Mouse (Mus musculus): ENCODE measurements around the gene Elfn1.

The Elfn1 gene

DNA sequence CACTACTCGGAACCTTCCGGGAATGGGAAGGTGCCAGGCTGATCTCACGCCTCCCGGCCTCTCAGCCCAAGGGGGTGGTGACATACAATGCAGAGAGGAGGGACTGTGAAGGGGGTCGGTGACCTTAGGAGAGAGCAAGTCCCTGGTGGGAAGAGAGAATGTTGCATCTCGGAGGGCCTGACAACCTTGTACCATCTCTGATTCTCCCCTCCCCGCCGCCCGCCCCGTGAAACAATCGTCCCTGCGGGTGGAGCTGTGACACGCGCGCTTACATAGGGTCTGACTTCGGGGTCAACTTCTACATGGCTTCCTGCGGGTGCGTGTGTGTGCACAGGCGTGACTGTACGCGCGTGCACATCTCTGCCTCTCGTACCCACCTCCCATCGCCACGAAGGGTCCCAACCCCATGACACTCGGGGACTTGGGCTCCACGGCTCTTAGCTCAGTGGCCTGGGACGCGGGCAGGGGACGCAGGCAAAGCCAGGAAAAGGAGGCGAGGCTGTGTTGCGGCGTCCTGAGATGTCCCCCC, at the start of gene Elfn1:
Gene Elfn1, plus strand, starts transcription at position 230 of the 529 bp plus-strand sequence.
- DNase-seq (ENCODE audit: extremely low spot score): no peak

DNA sequence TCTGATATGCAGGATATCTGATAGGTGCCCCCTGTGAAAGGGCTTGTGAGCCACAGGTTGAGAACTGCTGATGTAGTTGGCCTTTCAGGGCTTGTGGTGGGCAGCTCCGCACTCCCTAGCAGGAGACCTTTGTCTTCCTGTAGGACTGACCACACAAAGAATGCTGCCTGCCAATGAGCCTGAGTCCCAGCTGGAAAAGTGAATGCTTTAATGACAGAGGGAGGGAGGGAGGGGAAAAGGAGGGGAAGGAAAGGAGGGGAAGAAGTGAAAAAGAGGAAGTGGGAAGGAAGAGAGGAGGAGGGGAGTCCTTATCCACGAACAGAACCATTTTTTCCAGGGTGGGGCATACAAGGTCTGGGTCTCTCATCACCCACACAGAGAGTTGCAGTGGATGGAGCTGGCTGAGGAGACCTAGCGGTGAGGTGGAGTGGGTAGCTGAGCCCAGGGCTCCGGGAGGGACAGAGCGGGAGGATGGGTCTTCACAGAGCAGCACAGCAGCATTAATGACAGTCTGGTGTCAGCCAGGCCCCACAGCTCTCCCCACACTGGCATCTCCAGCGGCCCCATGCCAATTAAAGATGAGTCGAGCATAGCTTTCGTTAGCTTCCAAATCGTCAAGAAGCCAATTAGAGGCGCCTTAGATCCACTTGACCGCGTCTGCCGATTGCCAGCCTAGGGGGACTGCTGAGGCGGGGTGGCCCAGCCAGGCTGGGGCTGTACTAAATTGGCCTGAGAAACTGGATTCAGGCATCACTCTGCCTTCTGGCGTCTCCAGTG, 47.2 kb upstream of the Elfn1 start:
- no peak for DNase-seq (ENCODE audit: extremely low spot score)

DNA sequence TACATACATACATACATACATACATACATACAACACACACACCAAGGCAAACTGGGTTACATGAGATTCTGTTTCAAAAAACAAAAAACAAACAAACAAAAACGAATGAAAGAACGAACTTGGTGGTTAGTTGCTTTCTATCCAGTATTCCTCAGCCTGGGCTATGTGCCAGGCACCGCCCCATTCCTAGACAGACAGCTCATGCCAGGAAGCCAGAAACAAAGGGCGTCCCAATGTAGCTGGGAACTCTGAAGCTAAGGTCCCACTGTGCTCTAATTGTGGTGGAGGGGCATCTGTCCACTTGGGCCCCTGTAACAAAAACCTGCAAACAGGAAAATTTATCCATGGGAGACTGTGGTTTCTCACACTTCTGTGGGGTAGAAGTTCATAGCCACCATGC, 45.0 kb upstream of the Elfn1 start:
- no peak for DNase-seq (ENCODE audit: extremely low spot score)

DNA sequence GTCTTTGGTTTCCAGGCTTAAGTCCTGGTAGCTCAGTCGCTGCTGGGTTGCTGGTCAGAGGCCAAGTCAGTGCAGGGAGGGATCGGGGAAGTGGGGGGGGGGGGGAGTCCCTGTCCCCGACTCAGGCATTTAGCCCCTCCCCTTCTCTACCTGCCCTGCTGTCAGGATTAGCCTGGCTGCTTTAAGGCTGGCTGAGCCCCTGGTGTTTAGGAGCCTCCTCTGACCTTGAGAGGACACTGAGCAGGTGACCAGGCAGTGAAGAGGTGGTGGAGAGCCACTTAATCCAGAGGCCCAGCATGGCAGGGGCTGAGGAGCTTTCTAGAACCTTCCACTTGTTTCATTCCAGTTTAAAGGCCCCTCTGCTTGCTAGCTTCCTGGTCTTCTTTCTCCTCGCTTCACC, 36.9 kb upstream of the Elfn1 start:
- DNase-seq (ENCODE audit: extremely low spot score): no peak

DNA sequence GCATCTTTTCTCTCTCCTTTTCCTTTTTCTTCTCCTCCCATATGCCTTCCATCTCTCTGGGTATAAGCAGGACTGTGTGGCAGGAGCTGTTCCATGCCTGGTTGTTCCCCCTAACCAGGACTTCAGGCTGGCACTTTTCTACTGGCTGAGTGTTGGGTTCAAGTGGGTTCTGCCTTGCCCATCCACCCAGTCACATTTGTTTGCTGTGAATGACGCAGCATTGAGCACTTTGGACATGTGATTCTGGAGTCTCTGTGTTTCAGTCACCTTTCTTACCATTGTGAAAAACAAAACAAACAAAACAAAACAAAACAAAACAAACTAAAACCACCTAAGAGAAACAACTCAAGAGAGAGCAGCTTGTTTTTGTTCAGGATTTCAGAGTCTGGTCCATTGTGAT, 36.2 kb upstream of the Elfn1 start:
- no peak for DNase-seq (ENCODE audit: extremely low spot score)

DNA sequence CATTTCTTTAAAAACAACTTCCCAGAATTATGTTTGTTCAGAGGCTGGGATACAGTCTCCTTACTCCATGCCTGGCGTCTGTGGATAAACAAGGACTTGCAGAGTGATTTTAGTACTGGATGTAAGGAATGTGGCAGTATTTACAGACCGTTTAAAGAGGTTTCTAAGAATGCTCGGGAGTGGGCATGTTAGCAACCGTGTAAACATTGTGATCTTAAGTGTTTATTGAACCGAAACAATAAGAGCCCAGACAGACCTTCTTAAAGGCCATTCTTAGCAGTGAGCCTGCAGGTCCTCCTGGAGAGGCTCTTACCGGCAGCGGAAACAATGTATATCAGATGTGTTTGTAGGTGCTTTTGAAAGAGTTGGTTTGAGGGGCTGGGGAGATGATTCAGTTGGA, 30.2 kb upstream of the Elfn1 start:
- no peak for DNase-seq (ENCODE audit: extremely low spot score)

DNA sequence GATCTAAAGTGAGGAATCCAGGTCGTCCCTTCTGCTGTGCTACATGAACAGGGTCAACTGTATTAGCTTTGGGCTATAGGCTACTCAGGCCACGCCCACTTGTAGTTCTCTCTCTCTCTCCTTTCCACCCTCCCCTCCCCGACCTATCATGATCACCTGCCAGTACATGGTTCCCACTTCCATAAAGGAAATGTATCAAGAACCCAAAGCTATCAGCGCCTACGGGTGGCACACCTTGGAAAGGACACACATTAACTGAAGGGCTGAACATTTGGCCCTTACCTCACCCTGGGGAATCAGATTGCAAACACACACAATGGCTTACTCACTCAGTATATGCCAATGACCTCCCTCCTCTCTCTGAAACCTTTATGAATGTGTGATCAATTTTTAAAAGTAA, 28.0 kb upstream of the Elfn1 start:
- DNase-seq (ENCODE audit: extremely low spot score): no peak

DNA sequence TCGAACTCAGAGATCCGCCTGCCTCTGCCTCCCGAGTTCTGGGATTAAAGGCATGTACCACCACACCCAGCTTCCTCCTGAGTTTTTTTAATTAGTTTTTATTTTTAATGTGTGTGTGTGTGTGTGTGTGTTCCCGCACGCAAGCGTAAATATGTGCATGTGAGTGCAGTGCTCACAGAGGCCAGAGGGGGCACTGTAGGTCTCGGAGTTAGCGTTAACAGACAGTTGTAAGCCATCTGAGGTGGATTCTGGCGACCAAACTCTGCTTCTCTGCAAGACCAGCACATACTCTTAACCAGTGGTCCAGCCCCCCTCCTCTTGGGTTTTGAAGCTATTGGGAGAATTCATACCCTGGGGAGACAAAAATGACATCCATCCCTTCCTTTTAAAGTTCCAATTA, 26.6 kb upstream of the Elfn1 start:
- DNase-seq (ENCODE audit: extremely low spot score): no peak

DNA sequence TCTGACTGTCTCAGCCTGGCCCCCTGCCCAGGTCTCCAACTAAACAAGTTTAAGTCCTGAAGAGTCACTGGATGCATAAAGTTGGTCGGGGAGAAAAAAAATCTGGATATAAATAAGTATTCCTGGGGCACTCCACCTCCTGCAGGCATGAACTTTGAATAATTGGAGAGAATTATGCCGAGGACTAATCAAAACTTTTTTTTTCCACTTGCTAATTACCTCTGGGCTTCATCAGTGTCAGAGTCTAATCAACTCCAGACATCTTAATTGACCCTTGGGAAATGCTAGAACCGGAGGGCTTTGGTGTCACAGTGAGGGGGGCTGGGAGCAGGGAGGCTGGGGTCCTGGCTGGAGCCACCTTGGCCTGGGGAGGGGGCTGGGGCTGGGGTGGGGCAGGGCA, 19.1 kb upstream of the Elfn1 start:
- no peak for DNase-seq (ENCODE audit: extremely low spot score)

DNA sequence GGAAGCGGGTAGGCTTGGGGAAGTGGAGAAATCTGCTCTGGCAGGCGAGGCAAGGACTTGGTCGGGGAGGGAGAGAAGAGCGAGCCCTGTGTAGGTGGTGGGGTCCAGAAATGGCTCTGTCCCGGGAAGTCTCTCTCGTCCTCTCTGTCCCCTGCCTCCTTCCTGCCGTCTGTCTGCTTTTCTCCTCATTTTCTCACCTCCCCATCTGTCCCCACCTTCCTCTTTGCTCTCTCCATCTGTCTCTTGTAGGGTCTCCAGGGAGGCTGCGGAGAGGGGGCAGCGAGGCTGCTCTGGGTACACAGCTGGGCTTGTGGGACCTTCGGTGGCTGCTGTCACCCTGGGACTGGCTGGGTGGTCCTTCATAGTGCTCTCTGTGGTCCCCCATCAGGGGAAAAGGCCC, 18.4 kb upstream of the Elfn1 start:
- no peak for DNase-seq (ENCODE audit: extremely low spot score)

DNA sequence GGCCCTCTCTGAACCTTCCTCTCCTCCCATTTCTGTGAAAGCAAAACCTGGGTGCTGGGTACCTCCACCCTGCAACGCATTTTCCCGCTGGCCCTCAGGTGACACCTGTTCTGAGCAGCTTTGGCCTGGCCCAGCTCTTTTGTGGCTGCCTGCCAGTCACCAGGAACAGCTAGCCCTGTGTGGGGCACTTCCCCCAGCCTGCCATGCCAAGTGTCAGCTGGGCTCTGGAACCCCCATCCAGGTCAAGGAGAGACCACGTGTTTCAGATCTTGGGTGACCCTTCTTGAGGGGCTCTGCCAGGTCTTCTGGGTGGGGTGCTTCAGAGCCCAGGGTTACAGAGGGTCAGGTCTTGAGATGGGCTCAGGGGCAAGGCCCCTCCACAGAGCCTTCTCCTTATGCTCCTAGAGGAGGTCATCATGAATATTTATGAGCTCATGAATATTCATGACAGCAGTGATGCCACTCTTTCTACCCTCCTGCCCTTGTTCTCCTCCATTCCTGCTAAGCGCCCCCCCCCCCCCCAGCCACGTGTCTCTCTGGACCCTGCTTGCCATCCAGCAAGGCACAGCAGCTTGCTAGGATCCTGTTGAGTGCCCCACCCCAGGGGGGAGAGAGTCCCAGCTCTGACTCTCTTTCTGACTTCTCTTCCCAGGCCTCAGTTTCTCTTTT, 15.3 kb upstream of the Elfn1 start:
- no peak for DNase-seq (ENCODE audit: extremely low spot score)

DNA sequence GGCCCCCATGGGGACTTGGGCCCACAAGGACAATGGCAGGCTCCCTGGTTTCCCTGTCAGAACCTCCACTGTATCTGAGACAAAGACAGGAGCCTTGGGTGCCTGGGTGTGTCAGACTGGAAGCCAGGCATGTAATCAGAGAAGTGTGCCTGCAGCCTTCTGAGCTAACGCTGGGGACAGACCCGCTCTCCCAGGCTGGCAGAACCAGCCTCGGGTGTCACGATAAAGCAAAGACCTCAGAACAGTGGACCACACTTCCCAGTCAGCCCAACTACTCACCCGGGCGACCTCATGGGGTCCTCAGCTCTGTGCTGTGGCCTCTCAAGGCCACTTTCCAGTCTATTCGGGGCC, 14.8 kb upstream of the Elfn1 start:
- no peak for DNase-seq (ENCODE audit: extremely low spot score)

DNA sequence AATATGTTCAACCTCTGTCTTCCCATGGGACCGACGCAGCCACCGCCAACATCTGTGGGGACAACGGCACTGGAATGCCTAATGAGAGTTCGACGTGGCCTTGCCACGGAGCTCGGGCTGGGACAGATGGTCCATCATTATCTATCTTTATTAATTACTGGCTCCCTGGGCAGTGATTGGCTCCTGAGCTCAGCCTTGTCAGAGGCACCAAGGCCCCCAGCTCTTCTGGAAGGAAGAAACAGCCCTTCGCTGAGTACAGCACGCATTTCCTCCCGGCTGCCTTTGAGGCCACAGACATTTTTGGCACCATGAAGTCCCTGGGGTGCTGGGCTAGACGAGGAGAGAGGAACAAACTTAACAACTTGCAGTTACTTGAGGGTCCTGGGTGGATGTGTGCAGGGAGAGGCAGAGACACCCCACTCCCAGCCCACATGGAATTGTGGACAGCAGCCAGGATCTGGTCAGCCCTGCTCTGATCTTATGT, 13.7 kb upstream of the Elfn1 start:
- DNase-seq (ENCODE audit: extremely low spot score): no peak

DNA sequence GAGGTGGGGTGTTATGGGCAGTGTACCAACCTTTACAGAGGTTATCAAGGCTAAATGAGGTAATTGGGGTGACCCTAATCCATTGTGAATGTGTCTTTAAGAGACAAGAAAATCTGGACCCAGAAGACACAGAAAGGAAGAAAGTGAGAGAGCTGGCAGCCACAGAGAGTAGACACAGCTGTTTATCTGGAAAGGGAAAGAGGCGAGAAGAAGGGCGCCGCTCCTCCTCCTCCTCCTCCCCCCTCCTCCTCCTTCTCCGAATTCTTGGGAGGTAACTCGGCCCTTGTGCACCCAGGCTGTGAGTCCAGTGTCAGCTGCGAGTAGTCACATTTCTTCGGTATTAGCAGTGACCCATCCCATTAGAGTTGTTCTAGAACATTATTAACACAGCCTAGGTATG, 8.7 kb upstream of the Elfn1 start:
- DNase-seq (ENCODE audit: extremely low spot score): no peak

DNA sequence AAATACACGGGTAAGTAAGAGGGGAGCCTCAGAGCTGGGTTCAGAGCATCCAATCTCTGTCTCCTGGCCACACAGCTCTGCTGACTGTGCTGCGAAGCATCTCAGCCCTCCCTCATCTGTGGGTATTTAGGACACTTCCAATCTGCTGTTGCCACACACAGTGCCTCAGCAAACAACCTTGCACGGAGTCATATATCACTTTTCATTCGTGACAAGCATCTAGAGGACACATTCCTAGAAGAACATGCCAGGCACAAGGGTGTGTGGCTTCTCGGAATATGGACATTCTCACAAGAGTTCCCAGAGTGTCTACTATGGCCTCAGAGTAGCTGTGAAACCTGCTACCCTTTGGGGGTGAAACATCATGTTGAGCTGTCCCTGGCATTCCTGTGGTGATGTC, 2.6 kb upstream of the Elfn1 start:
- no peak for DNase-seq (ENCODE audit: extremely low spot score)

DNA sequence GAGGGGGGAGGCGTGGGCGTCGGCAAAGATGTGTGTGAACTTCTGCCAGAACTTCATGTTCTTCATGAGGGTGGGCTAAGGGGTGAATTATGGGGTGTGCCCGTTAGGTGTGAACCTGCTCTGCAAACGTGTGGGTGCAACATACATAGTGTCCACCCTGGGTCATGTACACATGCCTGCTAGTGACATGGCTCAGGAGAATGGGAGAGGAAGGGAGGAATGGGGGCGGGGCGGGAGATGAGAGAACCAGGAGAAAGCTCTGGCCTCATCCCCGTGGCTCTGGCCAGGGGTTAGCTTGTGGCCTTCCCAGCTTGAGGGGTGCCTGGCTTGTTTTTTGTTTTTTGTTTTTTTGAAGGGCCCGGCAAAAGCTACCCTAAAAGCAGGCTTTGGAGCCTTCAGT, 1.2 kb upstream of the Elfn1 start:
- DNase-seq (ENCODE audit: extremely low spot score): no peak

DNA sequence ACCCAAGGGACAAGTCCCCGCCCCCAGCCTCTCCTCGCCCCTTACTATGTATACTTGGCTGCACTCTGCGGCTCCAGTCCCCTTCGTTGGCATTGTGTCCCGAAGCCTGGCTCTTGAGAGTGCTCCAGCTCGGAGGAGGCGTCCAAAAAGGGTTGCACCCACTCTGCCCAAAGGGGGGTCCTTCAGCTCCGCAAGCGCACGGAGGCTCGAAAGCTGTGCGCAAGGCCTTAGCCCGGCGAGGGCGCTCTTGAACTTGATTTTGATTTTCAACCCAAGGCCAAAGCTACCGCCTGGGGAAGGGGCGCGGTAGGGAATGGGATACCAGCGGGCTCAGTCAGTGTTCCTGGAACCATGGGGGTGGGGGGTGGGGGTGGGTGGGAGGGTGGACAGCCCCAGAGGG, 502 bp upstream of the Elfn1 start:
- peak; percentile 63 for DNase-seq (ENCODE audit: extremely low spot score)

DNA sequence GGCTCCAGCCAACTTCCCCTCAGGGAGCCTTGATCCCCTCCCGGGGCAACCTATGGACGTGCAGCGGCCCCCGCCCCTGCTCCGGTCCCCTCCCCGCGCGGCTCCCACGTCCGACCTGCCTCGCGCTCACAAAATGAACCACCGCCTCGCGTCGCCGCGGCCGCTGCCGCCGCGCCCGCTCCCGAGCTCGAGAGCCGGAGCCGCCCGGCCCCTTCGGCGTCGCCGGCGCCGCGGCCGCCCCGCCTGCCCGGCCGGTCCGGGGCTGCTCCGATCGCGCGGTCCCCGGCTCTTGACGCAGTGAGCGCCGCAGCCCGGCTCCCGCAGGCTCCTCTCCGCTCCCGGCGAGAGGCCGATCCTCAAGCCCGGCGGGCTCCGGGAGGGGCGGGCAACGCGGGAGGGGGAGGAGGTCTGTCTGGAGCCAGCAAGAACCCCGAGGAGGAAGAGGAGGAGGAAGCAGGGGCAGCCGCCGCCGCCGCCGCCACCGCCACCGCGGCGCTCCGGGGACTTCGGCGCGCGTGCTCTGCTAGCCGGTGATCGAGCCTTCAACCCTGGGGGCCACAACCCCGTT, 584 bp downstream of the Elfn1 start:
- DNase-seq (ENCODE audit: extremely low spot score): peak; percentile 51

DNA sequence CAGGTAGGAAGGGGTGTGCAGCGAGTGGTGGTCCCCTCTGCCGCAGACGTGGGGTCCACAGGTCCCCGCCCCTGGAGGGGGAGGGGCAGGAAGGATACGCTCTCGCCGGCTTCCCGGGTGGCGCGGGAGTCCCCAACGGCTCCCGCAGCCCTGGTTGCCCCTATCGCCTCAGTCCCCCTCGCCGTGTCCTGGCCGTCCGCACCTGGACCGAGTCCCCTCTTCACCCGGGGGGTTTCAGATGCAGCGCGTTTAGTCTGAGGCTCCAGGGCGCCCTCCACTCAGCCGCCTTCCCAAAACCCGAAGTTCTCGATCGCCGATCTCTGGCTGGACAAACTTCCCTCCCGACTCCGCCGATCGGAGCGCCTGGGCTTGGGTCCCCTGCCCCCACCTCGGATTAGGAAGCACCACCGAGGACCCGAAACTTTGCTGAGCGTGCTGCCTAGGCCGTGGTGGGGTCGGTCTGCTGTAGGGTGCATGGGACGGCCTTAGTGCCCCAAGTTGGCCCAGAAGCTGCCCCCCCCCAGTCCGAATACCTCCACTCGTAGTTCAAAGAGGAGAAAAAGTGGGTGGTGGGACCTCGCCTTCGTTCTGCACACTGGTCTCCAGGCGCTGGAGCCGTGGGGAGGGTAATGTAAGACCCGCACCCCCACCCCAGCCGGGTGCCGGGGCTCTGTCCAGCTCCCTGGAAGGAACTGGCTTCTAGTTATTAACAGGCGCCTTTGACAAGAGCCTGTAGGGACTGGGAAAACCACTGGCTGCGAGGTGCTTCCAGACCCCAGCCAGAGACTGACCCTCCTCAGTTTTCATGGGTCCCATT, 1.3 kb downstream of the Elfn1 start:
- peak; percentile 55 for DNase-seq (ENCODE audit: extremely low spot score)

DNA sequence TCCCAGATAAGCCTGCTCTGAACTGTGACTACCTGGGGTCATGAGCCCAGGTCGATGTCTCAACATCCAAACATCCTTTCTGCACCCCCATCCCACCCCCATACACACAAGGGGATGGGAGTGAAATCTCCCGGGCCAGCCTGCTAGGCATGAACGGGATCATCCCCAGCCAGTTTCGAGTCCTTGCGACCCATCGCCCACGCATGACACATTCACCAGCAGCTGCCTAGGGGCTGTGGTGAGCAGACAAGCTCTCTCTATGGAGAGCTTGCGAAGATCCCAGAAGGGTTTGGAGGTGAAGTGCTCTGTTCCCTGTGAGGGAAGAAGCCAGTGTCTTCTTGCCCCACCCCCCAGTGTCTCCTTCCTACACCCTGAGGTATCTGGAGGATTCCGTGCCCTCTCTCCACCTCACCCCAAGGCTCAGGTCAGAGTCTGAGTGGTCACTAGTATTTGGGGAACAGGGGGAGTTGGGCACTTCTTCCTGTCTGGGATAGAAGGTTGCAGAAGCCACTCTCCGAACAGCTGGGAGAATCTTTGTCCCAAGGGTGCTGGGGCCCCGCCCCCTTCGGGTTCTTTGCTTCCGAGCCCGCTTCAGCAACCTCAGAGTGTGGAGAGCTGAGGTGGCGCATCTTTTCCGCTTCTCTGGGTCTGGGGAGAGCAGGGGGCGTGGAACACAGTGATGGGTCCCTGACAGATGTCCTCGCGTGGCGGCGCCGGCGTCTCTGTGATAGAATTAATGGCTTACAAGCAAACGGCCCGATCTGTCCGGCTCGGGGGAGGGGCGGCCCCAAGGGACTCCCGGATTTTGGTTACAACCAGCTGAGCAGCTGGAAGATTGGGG, 2.2 kb downstream of the Elfn1 start:
- DNase-seq (ENCODE audit: extremely low spot score): no peak

DNA sequence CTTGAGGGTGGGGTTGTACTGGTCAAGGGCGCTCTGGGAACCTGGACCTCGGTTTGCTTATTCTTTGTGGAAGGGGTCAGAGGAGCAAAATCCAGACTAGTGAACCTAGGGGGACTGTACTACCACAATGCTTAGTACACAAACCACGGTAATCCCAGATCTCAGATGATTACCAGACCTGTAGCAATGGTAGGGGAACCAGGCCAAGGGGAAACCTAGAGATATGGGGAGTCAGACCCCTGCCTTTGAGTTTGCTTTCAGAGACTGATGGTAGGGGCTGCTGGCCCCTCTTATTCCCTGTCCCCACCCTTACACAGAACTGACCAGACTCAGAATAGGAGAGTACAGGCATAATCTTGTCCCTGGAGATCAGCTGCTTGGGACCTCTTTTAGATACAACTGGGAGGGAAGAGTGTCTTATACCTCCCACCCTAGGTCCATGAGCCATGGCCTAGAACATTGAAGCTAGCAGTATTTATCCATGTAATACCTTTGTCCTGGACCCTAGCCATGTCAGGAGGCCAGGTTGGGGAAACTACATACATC, 3.1 kb downstream of the Elfn1 start:
- DNase-seq (ENCODE audit: extremely low spot score): no peak
